Mouse (Mus musculus) limb, embryonic 11.5 days (tissue): ENCODE measurements around the gene Prkaa1. TPM values are rescaled to one million over a fixed set of nuclear protein-coding genes. Genes with fewer than 3 reads are reported as not detected.
"Not testable (repeated sequence)": the region's sequence is repeated elsewhere in the genome, so short reads cannot be mapped to it uniquely, and the experiment has no call there.

Experiments used
- ATAC-seq: fragments of 200-750 bp; cut with Nextera tagmentation; 2 replicates; pipeline ENCODE4 v1.8.0; 2017; ENCODE audit warnings: low read depth; ENCODE audit not compliant: insufficient number of reproducible peaks, low FRiP score, low TSS enrichment
- DNase-seq: peaks from one replicate; pipeline ENCODE4 v3.0.0-alpha.2; 2015; ENCODE audit warnings: low spot score
- H3K27ac ChIP-seq: fragments of 300-500 bp; sonication (generic); replicated peaks from 2 replicates; pipeline ENCODE4 v1.5.1; 2014; ENCODE audit warnings: low read depth, mild to moderate bottlenecking, low read length
- H3K27me3 ChIP-seq: fragments of 300-500 bp; sonication (generic); 2 replicates; pipeline ENCODE4 v1.6.1; 2014; ENCODE audit warnings: mild to moderate bottlenecking, low read length, mixed read lengths; ENCODE audit not compliant: control insufficient read depth, insufficient read depth
- H3K36me3 ChIP-seq: fragments of 300-500 bp; sonication (generic); 2 replicates; pipeline ENCODE4 v1.6.1; 2014; ENCODE audit warnings: mild to moderate bottlenecking, low read length, moderate library complexity, mixed read lengths; ENCODE audit not compliant: control insufficient read depth, insufficient read depth
- H3K4me1 ChIP-seq: fragments of 300-500 bp; sonication (generic); 2 replicates; pipeline ENCODE4 v1.6.1; 2014; ENCODE audit warnings: low read length, mixed read lengths; ENCODE audit not compliant: control insufficient read depth, insufficient read depth
- H3K4me2 ChIP-seq: fragments of 300-500 bp; sonication (generic); 2 replicates; pipeline ENCODE4 v1.6.1; 2014; ENCODE audit warnings: low read depth, mild to moderate bottlenecking, moderate library complexity; ENCODE audit not compliant: severe bottlenecking
- H3K4me3 ChIP-seq: fragments of 300-500 bp; sonication (generic); 2 replicates; pipeline ENCODE4 v1.5.1; 2014; ENCODE audit warnings: low read depth, low read length
- H3K9ac ChIP-seq: fragments of 300-500 bp; sonication (generic); 2 replicates; pipeline ENCODE4 v1.6.1; 2014; ENCODE audit warnings: mild to moderate bottlenecking, low read length
- H3K9me3 ChIP-seq: fragments of 300-500 bp; sonication (generic); 2 replicates; pipeline ENCODE4 v1.6.1; 2016; ENCODE audit warnings: low read length; ENCODE audit not compliant: control insufficient read depth
- WGBS: fragments of 180-500 bp; shearing (Covaris S2); extraction: QIAGEN DNeasy Blood & Tissue Kit; methylation state at CpG from one replicate; pipeline ENCODE4 v1.1.7; 2014; 5-methylcytosine and 5-hydroxymethylcytosine counted together
- polyA plus RNA-seq: library from polyadenylated mRNA; unstranded; fragments of >200 nt; fragmentation: Nextera tagmentation; extraction: Ambion mirVana; gene quantifications from 2 replicates; pipeline ENCODE4 v1.2.1, GENCODE M21; 2014

Gene Prkaa1
- polyA plus RNA-seq, 1 experiment from 2014 or later, result 21.2 TPM

DNA sequence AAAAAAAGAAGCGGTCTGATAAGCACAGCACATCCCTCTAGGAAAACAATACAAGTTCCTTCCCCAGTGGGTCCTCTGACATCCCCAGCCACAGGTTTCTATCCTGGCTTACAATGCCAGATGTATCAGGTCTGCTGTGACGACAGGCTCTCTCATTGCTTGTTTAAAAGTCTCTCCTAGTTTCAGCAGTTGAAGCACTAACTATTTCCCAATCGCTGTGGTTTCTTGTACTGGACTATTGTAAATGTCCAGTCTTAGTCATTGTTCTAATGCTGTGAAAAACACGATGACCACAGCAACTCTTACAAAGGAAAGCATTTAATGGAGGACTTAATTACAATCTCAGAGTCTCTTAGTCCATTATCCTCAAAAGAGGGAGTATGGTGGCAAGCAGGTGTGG lies 17.2 kb upstream of the Prkaa1 start:
- Histone ChIP-seq H3K4me2 (no peak overlapping the region), H3K27ac (no peak overlapping the region), H3K4me3 (no peak overlapping the region), H3K27me3 (no peaks in the 10 kb centered on the region), H3K9me3 (no peaks in the 10 kb centered on the region), H3K36me3 (peaks cover 11% of the 10 kb centered on the region), H3K4me1 (no peaks in the 10 kb centered on the region), H3K9ac (no peak overlapping the region)
- no peak for ATAC-seq
- no peak for DNase-seq
- WGBS, result 84% methylated on average over 4 of the region's 4 CpGs

DNA sequence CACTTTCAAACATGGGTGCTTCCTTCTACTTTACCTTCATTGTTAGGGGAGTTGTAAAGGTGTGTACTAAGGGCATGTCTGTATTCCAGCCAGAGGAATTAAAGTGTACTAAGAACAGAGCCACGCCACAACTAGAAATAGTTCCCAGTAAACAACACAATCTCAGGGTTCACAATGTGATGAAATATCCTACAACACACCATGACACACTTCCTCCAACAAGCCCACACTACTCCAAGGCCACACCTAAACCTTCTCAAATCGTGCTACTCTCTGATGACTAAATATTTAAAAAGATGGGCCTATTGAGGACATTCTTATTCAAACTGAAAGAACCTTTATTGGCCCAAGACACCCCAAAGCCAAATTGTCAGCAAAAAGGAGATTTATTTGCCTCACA lies 16.2 kb upstream of the Prkaa1 start:
- Histone ChIP-seq H3K27ac (no peak overlapping the region), H3K36me3 (peaks cover 7% of the 10 kb centered on the region; the same call in 1 of the 2 replicates), H3K9ac (no peak overlapping the region), H3K27me3 (no peaks in the 10 kb centered on the region), H3K4me1 (no peaks in the 10 kb centered on the region), H3K4me2 (no peak overlapping the region), H3K9me3 (no peaks in the 10 kb centered on the region), H3K4me3 (no peak overlapping the region)
- no peak for ATAC-seq
- DNase-seq, result no peak
- 83% methylated on average over 2 of the region's 2 CpGs for WGBS

- Histone ChIP-seq H3K27me3 (no peaks in the 10 kb centered on the region), H3K4me1 (no peaks in the 10 kb centered on the region), H3K36me3 (peaks cover 7% of the 10 kb centered on the region; the same call in 1 of the 2 replicates), H3K9ac (no peak overlapping the region), H3K4me3 (no peak overlapping the region), H3K9me3 (no peaks in the 10 kb centered on the region), H3K27ac (no peak overlapping the region), H3K4me2 (no peak overlapping the region)
- ATAC-seq, result no peak
- WGBS, result 76% methylated on average over 5 of the region's 5 CpGs
- DNase-seq, result no peak
Measured at GRCm38 (mm10) chr15:5128176-5128940, 15.3 kb upstream of the Prkaa1 start.

DNA sequence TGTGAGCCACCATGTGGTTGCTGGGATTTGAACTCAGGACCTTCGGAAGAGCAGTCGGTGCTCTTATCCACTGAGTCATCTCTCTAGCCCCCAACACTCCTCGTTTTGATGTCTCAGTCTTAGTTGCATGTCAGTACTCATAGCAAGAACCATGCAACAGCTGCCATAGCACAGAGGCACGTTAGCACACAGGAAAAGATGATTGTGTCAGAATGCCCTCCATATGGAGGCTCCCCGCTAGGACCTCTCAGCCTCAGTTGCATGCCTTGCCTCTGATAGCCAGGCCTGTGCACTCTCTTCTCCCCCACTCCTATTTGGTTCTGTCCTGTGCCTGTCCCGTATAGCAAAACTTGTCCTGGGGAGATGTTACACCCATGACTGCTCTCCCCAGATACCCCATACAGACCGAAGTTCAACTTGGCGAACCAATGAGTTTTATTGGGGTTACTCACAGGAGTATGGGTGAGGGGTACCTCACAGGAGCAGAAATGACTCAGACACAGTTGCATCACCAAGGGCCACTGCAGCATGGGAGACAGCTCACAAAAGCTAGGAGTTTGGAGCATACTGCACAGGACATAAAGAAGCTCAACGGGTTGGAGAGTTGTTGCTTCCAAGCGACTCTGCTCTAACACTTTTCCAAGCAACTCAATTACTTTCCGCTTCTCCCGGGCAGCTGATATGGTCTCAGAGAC lies 14.4 kb upstream of the Prkaa1 start:
- ATAC-seq, result no peak
- Histone ChIP-seq H3K27me3 (no peaks in the 10 kb centered on the region), H3K4me3 (no peak overlapping the region), H3K4me1 (no peaks in the 10 kb centered on the region), H3K27ac (no peak overlapping the region), H3K9ac (no peak overlapping the region), H3K36me3 (peaks cover 6% of the 10 kb centered on the region; the same call in 1 of the 2 replicates), H3K9me3 (no peaks in the 10 kb centered on the region), H3K4me2 (no peak overlapping the region)
- 87% methylated on average over 12 of the region's 12 CpGs for WGBS
- DNase-seq, result no peak

DNA sequence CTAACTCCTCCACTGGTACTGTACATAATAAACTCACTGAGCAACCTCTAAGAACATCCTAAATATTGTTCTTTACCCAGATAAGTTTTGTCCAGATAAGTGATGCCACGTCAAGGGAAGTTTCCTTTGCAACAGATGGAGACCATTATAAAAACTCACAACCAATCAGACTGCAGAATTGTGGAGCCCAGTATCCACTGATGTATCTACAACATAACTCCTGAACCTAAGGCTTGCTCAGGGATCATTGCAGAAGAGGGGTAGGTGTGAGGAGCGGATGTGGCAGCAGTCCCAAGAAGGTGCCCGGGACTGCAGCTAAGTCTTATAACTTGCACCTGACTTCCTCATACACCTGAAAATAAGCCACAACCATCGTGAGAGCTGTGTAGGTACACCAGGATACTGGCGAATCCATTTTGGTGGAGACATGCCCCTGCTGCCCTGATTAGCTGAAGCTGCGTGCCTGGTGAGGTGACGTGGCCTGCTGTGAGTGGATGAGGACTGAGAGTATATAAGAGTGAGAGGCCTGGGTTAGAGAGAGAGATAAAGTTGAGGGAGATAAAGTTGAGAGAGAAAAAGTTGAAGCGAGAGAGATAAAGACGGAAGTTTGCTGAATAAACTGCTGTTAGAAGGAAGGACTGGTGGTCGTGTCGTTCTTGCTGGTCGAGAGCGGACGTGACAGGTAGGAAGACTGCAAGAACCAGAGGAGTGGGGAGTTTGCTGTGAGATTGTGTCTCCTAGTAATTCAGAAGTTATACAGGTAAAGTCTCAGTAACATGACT lies 12.6 kb upstream of the Prkaa1 start:
- H3K36me3 ChIP-seq, ATAC-seq, H3K4me2 ChIP-seq, H3K27me3 ChIP-seq, H3K4me3 ChIP-seq, DNase-seq, H3K9ac ChIP-seq, H3K4me1 ChIP-seq, H3K9me3 ChIP-seq, H3K27ac ChIP-seq: not testable (repeated sequence)
- 87% methylated on average over 14 of the region's 14 CpGs for WGBS

GRCm38 (mm10) chr15:5133301-5133700 lies 10.4 kb upstream of the Prkaa1 start:
- no peak overlapping the region for H3K4me3 ChIP-seq
- no peak for ATAC-seq
- DNase-seq, result no peak
- no peak overlapping the region for H3K4me2 ChIP-seq
- H3K9me3 ChIP-seq, result no peaks in the 10 kb centered on the region
- no peaks in the 10 kb centered on the region for H3K36me3 ChIP-seq
- no peak overlapping the region for H3K9ac ChIP-seq
- H3K4me1 ChIP-seq, result no peaks in the 10 kb centered on the region
- no peak overlapping the region for H3K27ac ChIP-seq
- 72% methylated on average over 3 of the region's 3 CpGs for WGBS
- no peaks in the 10 kb centered on the region for H3K27me3 ChIP-seq

GRCm38 (mm10) chr15:5134179-5134578 lies 9.5 kb upstream of the Prkaa1 start:
- H3K27ac ChIP-seq, result no peak overlapping the region
- no peak for DNase-seq
- no peaks in the 10 kb centered on the region for H3K9me3 ChIP-seq
- no peaks in the 10 kb centered on the region for H3K4me1 ChIP-seq
- H3K4me3 ChIP-seq, result no peak overlapping the region
- H3K4me2 ChIP-seq, result no peak overlapping the region
- WGBS, result 92% methylated on average over 3 of the region's 3 CpGs
- H3K9ac ChIP-seq, result no peak overlapping the region
- no peak for ATAC-seq
- H3K27me3 ChIP-seq, result no peaks in the 10 kb centered on the region
- no peaks in the 10 kb centered on the region for H3K36me3 ChIP-seq

GRCm38 (mm10) chr15:5134945-5135483 lies 8.6 kb upstream of the Prkaa1 start:
- H3K4me1 ChIP-seq, result no peaks in the 10 kb centered on the region
- ATAC-seq (no peak), DNase-seq (no peak)
- no peak overlapping the region for H3K4me2 ChIP-seq
- no peaks in the 10 kb centered on the region for H3K36me3 ChIP-seq
- 77% methylated on average over 8 of the region's 8 CpGs for WGBS
- H3K27ac ChIP-seq, result no peak overlapping the region
- no peaks in the 10 kb centered on the region for H3K9me3 ChIP-seq
- no peak overlapping the region for H3K9ac ChIP-seq
- H3K27me3 ChIP-seq, result no peaks in the 10 kb centered on the region
- H3K4me3 ChIP-seq, result no peak overlapping the region
